Mouse (Mus musculus): ENCODE results near the gene Pde3a. TPM values are rescaled to one million over a fixed set of nuclear protein-coding genes. Genes with fewer than 3 reads are reported as not detected.

Gene Pde3a
- polyA plus RNA-seq, 1 experiment from 2014 or later, result 1.3 TPM

- H3K36me3 ChIP-seq (ENCODE audit: control insufficient read depth, insufficient read depth), result no peaks in the 10 kb centered on the region
- ATAC-seq (ENCODE audit: low read depth), result no peak
- H3K27me3 ChIP-seq (ENCODE audit: control insufficient read depth, insufficient read depth, low read depth, low read length), result no peaks in the 10 kb centered on the region
- no peaks in the 10 kb centered on the region for H3K9me3 ChIP-seq (replicated peaks; ENCODE audit: control insufficient read depth, low read length)
- no peak overlapping the region for H3K4me2 ChIP-seq (ENCODE audit: low read depth, low read length)
- 69% methylated on average over 7 of the region's 7 CpGs for WGBS (ENCODE audit: insufficient replicate concordance)
- H3K27ac ChIP-seq (ENCODE audit: low read length), result no peak overlapping the region
- no peaks in the 10 kb centered on the region for H3K4me1 ChIP-seq (ENCODE audit: control insufficient read depth, low read depth, low read length)
- H3K9ac ChIP-seq (ENCODE audit: low read depth, low read length), result no peak overlapping the region
- H3K4me3 ChIP-seq (ENCODE audit: low read depth, low read length), result no peak overlapping the region
Observed at GRCm38 (mm10) chr6:141543344-141543743, 294.3 kb downstream of the Pde3a start.

All from liver, embryonic 16.5 days (tissue).